Mouse (Mus musculus): ENCODE measurements at regions not wholly inside any gene's neighbourhood (a gene's known extent, or its start where the extent isn't known, plus 50 kb on each side); places are given as distances from the start of the nearest gene placed in this dataset.

DNA sequence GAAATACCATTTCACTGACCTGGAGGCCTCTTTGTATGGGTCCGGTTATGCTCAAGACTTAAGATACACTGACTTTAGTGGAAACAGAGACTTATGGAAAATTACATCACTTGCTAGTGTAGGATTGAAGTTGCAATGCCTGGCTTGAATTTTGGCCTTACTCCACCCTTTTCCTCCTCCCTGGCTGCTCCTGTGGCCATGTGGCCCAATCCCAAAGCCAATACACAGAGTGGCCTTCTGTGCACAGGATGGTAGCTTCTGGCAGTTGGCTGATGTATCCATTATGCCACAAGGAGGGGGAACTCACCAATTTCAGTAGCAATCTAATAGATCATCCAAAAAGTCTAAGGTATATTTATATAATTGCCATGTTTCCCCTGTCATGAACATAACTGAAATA is 292.4 kb downstream of the Osr1 start:
- H3K4me2 ChIP-seq (ENCODE audit: low read length), result no peak overlapping the region
- no peaks in the 10 kb centered on the region for H3K4me1 ChIP-seq (ENCODE audit: control insufficient read depth, insufficient read depth, low read depth, low read length)
- H3K9ac ChIP-seq (ENCODE audit: low read depth, low read length), result no peak overlapping the region
- WGBS, result 83% methylated on average over 1 of the region's 1 CpGs
- no peaks in the 10 kb centered on the region for H3K9me3 ChIP-seq (ENCODE audit: control insufficient read depth, low read length)
- ATAC-seq, result no peak
- H3K36me3 ChIP-seq (ENCODE audit: control insufficient read depth, insufficient read depth, low read length), result no peaks in the 10 kb centered on the region
- no peak overlapping the region for H3K27ac ChIP-seq (ENCODE audit: low read depth, low read length)
- no peaks in the 10 kb centered on the region for H3K27me3 ChIP-seq (replicated peaks; ENCODE audit: control insufficient read depth, insufficient read depth, low read length)
- no peak overlapping the region for H3K4me3 ChIP-seq (ENCODE audit: low read length)

DNA sequence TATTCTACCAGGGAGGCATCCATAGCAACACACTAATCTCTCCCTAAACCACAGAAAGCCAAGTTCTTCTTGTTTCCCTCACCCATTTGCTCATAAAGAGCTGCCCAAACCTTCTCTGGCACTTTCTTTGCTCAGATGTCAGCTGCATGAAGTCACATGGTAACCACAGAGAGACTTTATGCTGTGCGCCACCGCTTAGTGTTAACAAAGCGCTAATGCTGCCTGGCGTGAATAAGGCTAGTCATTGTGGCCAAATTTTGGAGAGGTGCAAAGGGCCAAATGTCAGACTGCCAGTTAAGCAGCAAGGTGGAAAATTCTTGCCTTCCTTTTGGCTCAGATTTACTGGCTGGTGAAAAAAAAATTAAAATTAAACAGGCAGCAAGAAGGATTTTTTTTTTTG is 302.3 kb downstream of the Osr1 start:
- H3K4me2 ChIP-seq (ENCODE audit: low read length), result no peak overlapping the region
- H3K4me3 ChIP-seq (ENCODE audit: low read length), result no peak overlapping the region
- no peaks in the 10 kb centered on the region for H3K36me3 ChIP-seq (ENCODE audit: control insufficient read depth, insufficient read depth, low read length)
- H3K4me1 ChIP-seq (ENCODE audit: control insufficient read depth, insufficient read depth, low read depth, low read length), result no peaks in the 10 kb centered on the region
- H3K27me3 ChIP-seq (replicated peaks; ENCODE audit: control insufficient read depth, insufficient read depth, low read length), result no peaks in the 10 kb centered on the region
- 80% methylated on average over 4 of the region's 4 CpGs for WGBS
- no peak overlapping the region for H3K9ac ChIP-seq (ENCODE audit: low read depth, low read length)
- ATAC-seq, result peak; percentile 77; the same call in 1 of the 2 replicates
- no peaks in the 10 kb centered on the region for H3K9me3 ChIP-seq (ENCODE audit: control insufficient read depth, low read length)
- no peak overlapping the region for H3K27ac ChIP-seq (ENCODE audit: low read depth, low read length)

DNA sequence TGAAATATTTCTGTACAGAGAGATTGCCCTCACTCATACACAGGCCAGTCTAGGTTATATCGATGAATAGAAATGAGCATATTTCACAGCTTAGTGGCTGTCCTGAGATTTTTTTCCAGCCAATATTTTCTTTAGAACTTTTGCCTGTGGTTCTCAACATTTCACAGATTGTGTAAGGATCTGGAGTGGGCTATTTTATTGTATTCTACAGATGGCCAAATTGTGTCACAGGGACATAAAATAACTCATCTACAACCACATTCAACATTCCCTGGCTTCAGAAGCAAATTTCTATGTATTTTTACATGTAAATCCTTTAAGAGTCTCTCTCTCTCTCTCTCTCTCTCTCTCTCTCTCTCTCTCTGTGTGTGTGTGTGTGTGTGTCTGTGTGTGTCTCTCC is 303.3 kb downstream of the Osr1 start:
- no peaks in the 10 kb centered on the region for H3K27me3 ChIP-seq (replicated peaks; ENCODE audit: control insufficient read depth, insufficient read depth, low read length)
- H3K27ac ChIP-seq (ENCODE audit: low read depth, low read length), result no peak overlapping the region
- no peaks in the 10 kb centered on the region for H3K4me1 ChIP-seq (ENCODE audit: control insufficient read depth, insufficient read depth, low read depth, low read length)
- H3K4me3 ChIP-seq (ENCODE audit: low read length), result no peak overlapping the region
- H3K36me3 ChIP-seq (ENCODE audit: control insufficient read depth, insufficient read depth, low read length), result no peaks in the 10 kb centered on the region
- H3K9me3 ChIP-seq (ENCODE audit: control insufficient read depth, low read length), result no peaks in the 10 kb centered on the region
- ATAC-seq, result no peak
- H3K9ac ChIP-seq (ENCODE audit: low read depth, low read length), result no peak overlapping the region
- WGBS, result 98% methylated on average over 1 of the region's 1 CpGs
- no peak overlapping the region for H3K4me2 ChIP-seq (ENCODE audit: low read length)

DNA sequence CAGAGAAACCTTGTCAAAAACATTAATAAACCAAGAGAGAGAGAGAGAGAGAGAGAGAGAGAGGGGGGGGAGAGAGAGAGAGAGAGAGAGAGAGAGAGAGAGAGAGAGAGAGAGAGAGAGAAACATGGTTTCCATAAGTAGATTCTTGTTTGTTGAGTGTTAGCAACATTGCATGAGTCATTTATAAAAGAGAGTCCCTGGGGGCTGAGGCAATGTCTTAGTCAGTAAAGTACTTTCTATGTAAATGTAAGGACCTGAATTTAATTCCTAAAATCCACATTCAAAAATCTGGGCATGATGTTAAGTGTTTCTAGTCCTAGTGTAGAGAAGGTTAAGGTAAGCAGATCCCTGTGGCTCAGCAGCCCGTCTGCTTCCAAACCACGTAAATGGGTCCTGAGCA is 304.9 kb downstream of the Osr1 start:
- Histone ChIP-seq H3K4me2 (ENCODE audit: low read length) (no peak overlapping the region), H3K36me3 (ENCODE audit: control insufficient read depth, insufficient read depth, low read length) (no peaks in the 10 kb centered on the region), H3K9me3 (ENCODE audit: control insufficient read depth, low read length) (no peaks in the 10 kb centered on the region), H3K27me3 (replicated peaks; ENCODE audit: control insufficient read depth, insufficient read depth, low read length) (no peaks in the 10 kb centered on the region), H3K4me1 (ENCODE audit: control insufficient read depth, insufficient read depth, low read depth, low read length) (no peaks in the 10 kb centered on the region), H3K4me3 (ENCODE audit: low read length) (no peak overlapping the region), H3K9ac (ENCODE audit: low read depth, low read length) (no peak overlapping the region), H3K27ac (ENCODE audit: low read depth, low read length) (no peak overlapping the region)
- ATAC-seq, result no peak
- WGBS, result 96% methylated on average over 2 of the region's 2 CpGs

DNA sequence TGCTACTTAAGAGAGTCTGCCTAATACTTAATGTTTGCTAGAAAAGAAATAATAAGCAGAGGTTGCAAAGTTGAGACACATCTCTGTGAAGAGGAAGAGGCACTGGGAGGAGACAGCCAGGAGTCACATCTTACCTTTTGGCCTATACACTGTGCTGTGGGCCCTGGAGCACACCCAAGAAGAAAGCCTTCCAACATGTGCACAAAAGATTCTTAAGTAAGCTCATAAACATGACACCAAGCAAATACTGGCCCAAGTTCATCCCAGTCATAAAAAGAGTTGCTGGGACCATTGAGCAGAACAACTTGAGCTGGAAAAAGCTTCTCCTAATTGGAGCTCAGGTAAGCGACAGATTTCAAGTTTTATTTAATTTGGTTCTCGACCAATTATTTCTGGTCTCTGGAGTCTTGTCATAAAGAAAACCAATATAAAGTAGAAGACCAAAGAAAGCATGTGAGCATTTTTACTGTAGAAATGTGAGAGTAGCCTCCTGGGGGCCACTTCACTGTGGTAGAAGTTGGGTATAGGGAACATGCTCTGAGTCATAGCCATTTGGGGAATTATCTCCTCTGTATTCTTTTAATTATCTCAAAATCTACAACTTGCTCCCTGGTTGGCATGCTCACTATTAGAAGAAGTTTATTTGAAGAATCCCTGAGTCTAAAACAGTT is 312.2 kb downstream of the Osr1 start:
- Histone ChIP-seq H3K4me3 (ENCODE audit: low read length) (no peak overlapping the region), H3K4me1 (ENCODE audit: control insufficient read depth, insufficient read depth, low read depth, low read length) (no peaks in the 10 kb centered on the region), H3K9ac (ENCODE audit: low read depth, low read length) (no peak overlapping the region), H3K36me3 (ENCODE audit: control insufficient read depth, insufficient read depth, low read length) (no peaks in the 10 kb centered on the region), H3K4me2 (ENCODE audit: low read length) (no peak overlapping the region), H3K27me3 (replicated peaks; ENCODE audit: control insufficient read depth, insufficient read depth, low read length) (no peaks in the 10 kb centered on the region), H3K27ac (ENCODE audit: low read depth, low read length) (no peak overlapping the region), H3K9me3 (ENCODE audit: control insufficient read depth, low read length) (no peaks in the 10 kb centered on the region)
- ATAC-seq, result no peak
- 81% methylated on average over 2 of the region's 2 CpGs for WGBS

DNA sequence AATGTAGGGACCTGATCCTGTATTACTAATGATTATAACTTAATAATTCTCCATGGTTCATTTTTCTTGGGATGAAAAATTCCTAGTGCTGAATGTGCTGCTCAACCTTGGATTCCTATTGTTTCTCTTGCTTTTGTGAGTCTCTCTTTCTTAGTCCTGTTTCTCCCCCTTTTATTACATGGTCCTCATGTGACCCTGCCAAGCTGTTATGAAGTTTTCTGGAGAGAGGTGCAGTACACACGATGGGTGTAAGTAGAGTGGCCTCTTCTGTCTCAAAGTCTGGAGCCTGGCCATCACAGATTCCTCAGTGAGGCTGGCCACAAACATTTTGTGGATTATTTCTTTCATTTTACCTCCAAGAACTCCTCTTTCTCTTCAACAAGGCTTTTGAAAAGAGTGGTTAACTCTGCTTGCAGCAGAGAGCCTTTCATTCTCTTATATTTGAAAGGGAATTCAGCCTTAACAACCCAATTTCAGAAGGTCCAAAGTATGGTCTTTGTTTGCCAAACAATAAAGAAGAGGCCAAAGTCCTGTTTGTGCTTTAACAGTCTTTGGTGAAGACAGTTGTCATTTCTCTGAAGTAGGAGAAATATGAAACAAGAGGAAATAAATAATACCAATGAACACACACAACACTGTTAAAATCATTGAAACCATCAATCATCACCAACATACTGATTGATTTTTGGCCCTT is 313.3 kb downstream of the Osr1 start:
- H3K4me3 ChIP-seq (ENCODE audit: low read length), result no peak overlapping the region
- WGBS, result 48% methylated on average over 1 of the region's 1 CpGs
- no peak for ATAC-seq

DNA sequence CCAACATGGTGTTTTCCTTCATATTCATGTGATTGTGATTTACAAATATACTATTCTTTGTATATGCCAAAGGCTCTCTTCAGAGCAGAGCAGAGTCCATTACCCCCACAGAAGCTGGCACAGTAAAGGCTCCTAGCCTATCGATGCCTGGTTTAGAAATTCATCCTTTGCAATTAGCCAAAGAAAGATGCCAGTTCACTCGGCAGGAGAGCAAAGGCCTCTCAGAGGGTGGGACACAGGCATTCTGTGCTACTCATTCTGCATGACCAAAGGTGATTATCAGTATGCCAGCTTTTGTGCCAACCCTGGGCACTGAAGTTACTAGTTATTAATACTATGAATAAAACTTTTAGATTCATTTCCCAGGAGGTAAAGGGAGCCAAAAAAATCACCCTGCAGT is 324.6 kb downstream of the Osr1 start:
- no peaks in the 10 kb centered on the region for H3K36me3 ChIP-seq (ENCODE audit: control insufficient read depth, insufficient read depth, low read length)
- H3K27me3 ChIP-seq (replicated peaks; ENCODE audit: control insufficient read depth, insufficient read depth, low read length), result no peaks in the 10 kb centered on the region
- H3K9ac ChIP-seq (ENCODE audit: low read depth, low read length), result no peak overlapping the region
- no peak for ATAC-seq
- 81% methylated on average over 2 of the region's 2 CpGs for whole genome bisulfite sequencing
- H3K4me3 ChIP-seq (ENCODE audit: low read length), result no peak overlapping the region
- no peaks in the 10 kb centered on the region for H3K9me3 ChIP-seq (ENCODE audit: control insufficient read depth, low read length)
- H3K4me2 ChIP-seq (ENCODE audit: low read length), result no peak overlapping the region
- no peak overlapping the region for H3K27ac ChIP-seq (ENCODE audit: low read depth, low read length)
- H3K4me1 ChIP-seq (ENCODE audit: control insufficient read depth, insufficient read depth, low read depth, low read length), result no peaks in the 10 kb centered on the region

More for the DNA sequence above, 313.3 kb downstream of the Osr1 start:
- no peaks in the 10 kb centered on the region for H3K27me3 ChIP-seq (replicated peaks; ENCODE audit: control insufficient read depth, insufficient read depth, low read length)
- H3K9me3 ChIP-seq (ENCODE audit: control insufficient read depth, low read length), result no peaks in the 10 kb centered on the region
- no peak overlapping the region for H3K27ac ChIP-seq (ENCODE audit: low read depth, low read length)
- H3K4me2 ChIP-seq (ENCODE audit: low read length), result no peak overlapping the region
- no peaks in the 10 kb centered on the region for H3K36me3 ChIP-seq (ENCODE audit: control insufficient read depth, insufficient read depth, low read length)
- H3K9ac ChIP-seq (ENCODE audit: low read depth, low read length), result no peak overlapping the region
- no peaks in the 10 kb centered on the region for H3K4me1 ChIP-seq (ENCODE audit: control insufficient read depth, insufficient read depth, low read depth, low read length)

DNA sequence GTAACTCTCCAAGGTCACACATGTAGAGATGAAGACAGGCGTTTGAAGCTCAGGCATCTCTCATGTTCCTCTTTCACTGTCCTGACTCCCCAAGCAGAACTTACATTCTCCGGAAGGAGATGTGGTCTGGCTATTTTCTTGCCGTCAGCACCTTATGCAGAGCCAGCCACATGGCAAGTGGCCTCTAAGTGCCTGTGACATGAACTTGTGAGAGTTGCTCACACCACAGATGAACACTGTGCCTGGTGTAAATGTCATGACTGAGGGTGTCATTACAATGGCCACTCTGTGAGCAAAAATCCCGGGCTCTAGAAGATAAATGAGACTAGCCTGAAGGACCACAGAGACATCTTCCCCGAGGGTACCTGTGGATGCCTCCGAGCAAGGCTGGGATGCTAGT is 328.1 kb downstream of the Osr1 start:
- H3K9ac ChIP-seq (ENCODE audit: low read depth, low read length), result no peak overlapping the region
- no peaks in the 10 kb centered on the region for H3K4me1 ChIP-seq (ENCODE audit: control insufficient read depth, insufficient read depth, low read depth, low read length)
- no peak overlapping the region for H3K4me3 ChIP-seq (ENCODE audit: low read length)
- H3K36me3 ChIP-seq (ENCODE audit: control insufficient read depth, insufficient read depth, low read length), result no peaks in the 10 kb centered on the region
- H3K4me2 ChIP-seq (ENCODE audit: low read length), result no peak overlapping the region
- H3K27ac ChIP-seq (ENCODE audit: low read depth, low read length), result no peak overlapping the region
- no peaks in the 10 kb centered on the region for H3K27me3 ChIP-seq (replicated peaks; ENCODE audit: control insufficient read depth, insufficient read depth, low read length)
- ATAC-seq, result no peak
- H3K9me3 ChIP-seq (ENCODE audit: control insufficient read depth, low read length), result no peaks in the 10 kb centered on the region
- WGBS, result 87% methylated on average over 6 of the region's 6 CpGs

DNA sequence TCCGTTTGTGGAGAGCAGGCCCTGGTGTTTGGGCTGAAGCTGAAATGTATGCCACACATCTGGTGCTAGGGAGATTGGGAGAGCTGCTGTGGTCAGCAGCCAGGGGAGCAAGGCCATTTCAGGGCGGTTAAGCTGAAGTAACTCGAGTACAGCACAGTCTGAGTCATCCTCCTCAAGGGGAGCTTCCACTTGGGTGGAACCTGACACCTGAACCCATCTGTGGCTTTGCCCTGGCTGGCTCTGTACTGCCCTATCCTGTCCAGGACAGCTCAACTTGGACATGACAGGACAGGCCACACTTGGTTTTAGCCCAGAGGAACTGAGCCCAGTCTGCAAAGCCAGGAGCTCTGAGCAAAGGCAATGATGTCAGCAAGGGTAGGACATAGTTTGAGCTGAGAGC is 328.5 kb downstream of the Osr1 start:
- Histone ChIP-seq H3K27ac (ENCODE audit: low read depth, low read length) (no peak overlapping the region), H3K4me1 (ENCODE audit: control insufficient read depth, insufficient read depth, low read depth, low read length) (no peaks in the 10 kb centered on the region), H3K4me3 (ENCODE audit: low read length) (no peak overlapping the region), H3K9ac (ENCODE audit: low read depth, low read length) (no peak overlapping the region), H3K27me3 (replicated peaks; ENCODE audit: control insufficient read depth, insufficient read depth, low read length) (no peaks in the 10 kb centered on the region), H3K9me3 (ENCODE audit: control insufficient read depth, low read length) (no peaks in the 10 kb centered on the region), H3K36me3 (ENCODE audit: control insufficient read depth, insufficient read depth, low read length) (no peaks in the 10 kb centered on the region), H3K4me2 (ENCODE audit: low read length) (no peak overlapping the region)
- ATAC-seq, result no peak
- 57% methylated on average over 3 of the region's 3 CpGs for WGBS

All from hindbrain, embryonic 16.5 days (tissue).